Mouse (Mus musculus): ENCODE data around the gene Gm20219. TPM values are rescaled to one million over a fixed set of nuclear protein-coding genes. Genes with fewer than 3 reads are reported as not detected.

Gm20219 gene
- polyA plus RNA-seq, 1 experiment = not detected

GRCm38 (mm10) chr17:56567370-56567769 lies 13.2 kb upstream of the Gm20219 start:
- Histone ChIP-seq H3K4me1 (ENCODE audit: control insufficient read depth, insufficient read depth, insufficient read length, low read length) (no peaks in the 10 kb centered on the region), H3K27ac (replicated peaks; ENCODE audit: low read depth, low read length) (no peak overlapping the region), H3K4me3 (ENCODE audit: insufficient read depth, low read depth, low read length) (no peak overlapping the region)

- Histone ChIP-seq H3K4me1 (ENCODE audit: control insufficient read depth, insufficient read depth, insufficient read length, low read length) (no peaks in the 10 kb centered on the region), H3K27ac (replicated peaks; ENCODE audit: low read depth, low read length) (no peak overlapping the region), H3K4me3 (ENCODE audit: insufficient read depth, low read depth, low read length) (no peak overlapping the region)
These were observed 12.7 kb upstream of the Gm20219 start for GRCm38 (mm10) chr17:56566918-56567317.

- Histone ChIP-seq H3K4me1 (ENCODE audit: control insufficient read depth, insufficient read depth, insufficient read length, low read length) (no peaks in the 10 kb centered on the region), H3K4me3 (ENCODE audit: insufficient read depth, low read depth, low read length) (no peak overlapping the region), H3K27ac (replicated peaks; ENCODE audit: low read depth, low read length) (no peak overlapping the region)
These were observed 12.1 kb upstream of the Gm20219 start for GRCm38 (mm10) chr17:56566293-56566692.

- no peak overlapping the region for H3K27ac ChIP-seq (replicated peaks; ENCODE audit: low read depth, low read length)
- no peak overlapping the region for H3K4me3 ChIP-seq (ENCODE audit: insufficient read depth, low read depth, low read length)
These were observed 7.7 kb upstream of the Gm20219 start for GRCm38 (mm10) chr17:56561866-56562265.

GRCm38 (mm10) chr17:56560131-56560530 lies 5.9 kb upstream of the Gm20219 start:
- Histone ChIP-seq H3K4me1 (ENCODE audit: control insufficient read depth, insufficient read depth, insufficient read length, low read length) (no peaks in the 10 kb centered on the region), H3K27ac (replicated peaks; ENCODE audit: low read depth, low read length) (no peak overlapping the region), H3K4me3 (ENCODE audit: insufficient read depth, low read depth, low read length) (no peak overlapping the region)

More at GRCm38 (mm10) chr17:56561866-56562265, 7.7 kb upstream of the Gm20219 start:
- H3K4me1 ChIP-seq (ENCODE audit: control insufficient read depth, insufficient read depth, insufficient read length, low read length) = no peaks in the 10 kb centered on the region

- H3K27ac ChIP-seq (replicated peaks; ENCODE audit: low read depth, low read length) = no peak overlapping the region
- H3K4me1 ChIP-seq (ENCODE audit: control insufficient read depth, insufficient read depth, insufficient read length, low read length) = no peaks in the 10 kb centered on the region
- no peak overlapping the region for H3K4me3 ChIP-seq (ENCODE audit: insufficient read depth, low read depth, low read length)
These were observed 5.2 kb upstream of the Gm20219 start for GRCm38 (mm10) chr17:56559386-56559785.

- Histone ChIP-seq H3K4me3 (ENCODE audit: insufficient read depth, low read depth, low read length) (no peak overlapping the region), H3K27ac (replicated peaks; ENCODE audit: low read depth, low read length) (no peak overlapping the region), H3K4me1 (ENCODE audit: control insufficient read depth, insufficient read depth, insufficient read length, low read length) (no peaks in the 10 kb centered on the region)
These were observed 4.3 kb upstream of the Gm20219 start for GRCm38 (mm10) chr17:56558448-56558847.

GRCm38 (mm10) chr17:56552781-56553363 lies 1.3 kb downstream of the Gm20219 start:
- H3K4me3 ChIP-seq (ENCODE audit: insufficient read depth, low read depth, low read length) = no peak overlapping the region
- no peak overlapping the region for H3K27ac ChIP-seq (replicated peaks; ENCODE audit: low read depth, low read length)
- no peaks in the 10 kb centered on the region for H3K4me1 ChIP-seq (ENCODE audit: control insufficient read depth, insufficient read depth, insufficient read length, low read length)

GRCm38 (mm10) chr17:56551841-56552581 lies 2.2 kb downstream of the Gm20219 start:
- H3K4me3 ChIP-seq (ENCODE audit: insufficient read depth, low read depth, low read length) = no peak overlapping the region
- no peaks in the 10 kb centered on the region for H3K4me1 ChIP-seq (ENCODE audit: control insufficient read depth, insufficient read depth, insufficient read length, low read length)
- H3K27ac ChIP-seq (replicated peaks; ENCODE audit: low read depth, low read length) = no peak overlapping the region

- no peak overlapping the region for H3K27ac ChIP-seq (replicated peaks; ENCODE audit: low read depth, low read length)
- H3K4me3 ChIP-seq (ENCODE audit: insufficient read depth, low read depth, low read length) = no peak overlapping the region
- H3K4me1 ChIP-seq (ENCODE audit: control insufficient read depth, insufficient read depth, insufficient read length, low read length) = no peaks in the 10 kb centered on the region
These were observed 3.3 kb downstream of the Gm20219 start for GRCm38 (mm10) chr17:56550784-56551475.

GRCm38 (mm10) chr17:56548605-56549105 lies 5.5 kb downstream of the Gm20219 start:
- Histone ChIP-seq H3K4me1 (ENCODE audit: control insufficient read depth, insufficient read depth, insufficient read length, low read length) (no peaks in the 10 kb centered on the region), H3K4me3 (ENCODE audit: insufficient read depth, low read depth, low read length) (no peak overlapping the region), H3K27ac (replicated peaks; ENCODE audit: low read depth, low read length) (no peak overlapping the region)

GRCm38 (mm10) chr17:56547846-56548604 lies 6.2 kb downstream of the Gm20219 start:
- Histone ChIP-seq H3K27ac (replicated peaks; ENCODE audit: low read depth, low read length) (no peak overlapping the region), H3K4me3 (ENCODE audit: insufficient read depth, low read depth, low read length) (no peak overlapping the region), H3K4me1 (ENCODE audit: control insufficient read depth, insufficient read depth, insufficient read length, low read length) (no peaks in the 10 kb centered on the region)

GRCm38 (mm10) chr17:56547116-56547845 lies 6.9 kb downstream of the Gm20219 start:
- no peak overlapping the region for H3K4me3 ChIP-seq (ENCODE audit: insufficient read depth, low read depth, low read length)
- H3K27ac ChIP-seq (replicated peaks; ENCODE audit: low read depth, low read length) = no peak overlapping the region
- H3K4me1 ChIP-seq (ENCODE audit: control insufficient read depth, insufficient read depth, insufficient read length, low read length) = no peaks in the 10 kb centered on the region

- Histone ChIP-seq H3K27ac (replicated peaks; ENCODE audit: low read depth, low read length) (no peak overlapping the region), H3K4me3 (ENCODE audit: insufficient read depth, low read depth, low read length) (no peak overlapping the region), H3K4me1 (ENCODE audit: control insufficient read depth, insufficient read depth, insufficient read length, low read length) (no peaks in the 10 kb centered on the region)
These were observed 7.6 kb downstream of the Gm20219 start for GRCm38 (mm10) chr17:56546576-56546975.
